Mouse (Mus musculus): ENCODE results near the gene Gm28308. TPM values are rescaled to one million over a fixed set of nuclear protein-coding genes. Genes with fewer than 3 reads are reported as not detected.

The Gm28308 gene
- polyA plus RNA-seq, 1 experiment from 2014 or later: not detected

- 30% methylated on average over 9 of the region's 9 CpGs for WGBS
- H3K4me1 ChIP-seq (ENCODE audit: control insufficient read depth, insufficient read depth, low read depth, low read length): peaks cover 2% of the 10 kb centered on the region; the same call in 1 of the 2 replicates
- H3K4me2 ChIP-seq (ENCODE audit: low read length): no peak overlapping the region
- no peak overlapping the region for H3K9ac ChIP-seq (ENCODE audit: low read depth, low read length)
- peaks cover 79% of the 10 kb centered on the region for H3K27me3 ChIP-seq (replicated peaks; ENCODE audit: control insufficient read depth, insufficient read depth, low read length)
- no peak for ATAC-seq
- no peaks in the 10 kb centered on the region for H3K9me3 ChIP-seq (ENCODE audit: control insufficient read depth, low read length)
- H3K27ac ChIP-seq (ENCODE audit: low read depth, low read length): no peak overlapping the region
- no peak overlapping the region for H3K4me3 ChIP-seq (ENCODE audit: low read length)
- H3K36me3 ChIP-seq (ENCODE audit: control insufficient read depth, insufficient read depth, low read length): no peaks in the 10 kb centered on the region
These were observed 22.1 kb upstream of the Gm28308 start for GRCm38 (mm10) chr6:52235267-52235666.

- no peak overlapping the region for H3K27ac ChIP-seq (ENCODE audit: low read depth, low read length)
- H3K9me3 ChIP-seq (ENCODE audit: control insufficient read depth, low read length): no peaks in the 10 kb centered on the region
- no peak for ATAC-seq
- H3K4me3 ChIP-seq (ENCODE audit: low read length): no peak overlapping the region
- H3K4me1 ChIP-seq (ENCODE audit: control insufficient read depth, insufficient read depth, low read depth, low read length): no peaks in the 10 kb centered on the region
- under 1% methylated on average over 52 of the region's 68 CpGs for WGBS
- no peak overlapping the region for H3K9ac ChIP-seq (ENCODE audit: low read depth, low read length)
- no peak overlapping the region for H3K4me2 ChIP-seq (ENCODE audit: low read length)
- H3K27me3 ChIP-seq (replicated peaks; ENCODE audit: control insufficient read depth, insufficient read depth, low read length): peaks cover 78% of the 10 kb centered on the region
- H3K36me3 ChIP-seq (ENCODE audit: control insufficient read depth, insufficient read depth, low read length): no peaks in the 10 kb centered on the region
These were observed 21.4 kb upstream of the Gm28308 start for GRCm38 (mm10) chr6:52234428-52235140.

GRCm38 (mm10) chr6:52233546-52234427 is 20.6 kb upstream of the Gm28308 start:
- Histone ChIP-seq H3K36me3 (ENCODE audit: control insufficient read depth, insufficient read depth, low read length) (no peaks in the 10 kb centered on the region), H3K4me3 (ENCODE audit: low read length) (no peak overlapping the region), H3K4me2 (ENCODE audit: low read length) (no peak overlapping the region), H3K27me3 (replicated peaks; ENCODE audit: control insufficient read depth, insufficient read depth, low read length) (peaks cover 80% of the 10 kb centered on the region), H3K9me3 (ENCODE audit: control insufficient read depth, low read length) (no peaks in the 10 kb centered on the region), H3K9ac (ENCODE audit: low read depth, low read length) (no peak overlapping the region), H3K4me1 (ENCODE audit: control insufficient read depth, insufficient read depth, low read depth, low read length) (no peaks in the 10 kb centered on the region), H3K27ac (ENCODE audit: low read depth, low read length) (no peak overlapping the region)
- no peak for ATAC-seq
- 1% methylated on average over 65 of the region's 70 CpGs for WGBS

GRCm38 (mm10) chr6:52232984-52233545 is 19.9 kb upstream of the Gm28308 start:
- Histone ChIP-seq H3K27me3 (replicated peaks; ENCODE audit: control insufficient read depth, insufficient read depth, low read length) (peaks cover 82% of the 10 kb centered on the region), H3K36me3 (ENCODE audit: control insufficient read depth, insufficient read depth, low read length) (no peaks in the 10 kb centered on the region), H3K27ac (ENCODE audit: low read depth, low read length) (no peak overlapping the region), H3K4me3 (ENCODE audit: low read length) (no peak overlapping the region), H3K9me3 (ENCODE audit: control insufficient read depth, low read length) (no peaks in the 10 kb centered on the region), H3K4me1 (ENCODE audit: control insufficient read depth, insufficient read depth, low read depth, low read length) (no peaks in the 10 kb centered on the region), H3K9ac (ENCODE audit: low read depth, low read length) (no peak overlapping the region), H3K4me2 (ENCODE audit: low read length) (no peak overlapping the region)
- ATAC-seq: no peak
- WGBS: 3% methylated on average over 23 of the region's 23 CpGs

GRCm38 (mm10) chr6:52232568-52232965 is 19.4 kb upstream of the Gm28308 start:
- Histone ChIP-seq H3K4me1 (ENCODE audit: control insufficient read depth, insufficient read depth, low read depth, low read length) (no peaks in the 10 kb centered on the region), H3K36me3 (ENCODE audit: control insufficient read depth, insufficient read depth, low read length) (no peaks in the 10 kb centered on the region), H3K9me3 (ENCODE audit: control insufficient read depth, low read length) (no peaks in the 10 kb centered on the region), H3K9ac (ENCODE audit: low read depth, low read length) (no peak overlapping the region), H3K4me2 (ENCODE audit: low read length) (no peak overlapping the region), H3K4me3 (ENCODE audit: low read length) (no peak overlapping the region), H3K27ac (ENCODE audit: low read depth, low read length) (no peak overlapping the region), H3K27me3 (replicated peaks; ENCODE audit: control insufficient read depth, insufficient read depth, low read length) (peaks cover 81% of the 10 kb centered on the region)
- WGBS: 0% methylated on average over 18 of the region's 18 CpGs
- ATAC-seq: no peak

GRCm38 (mm10) chr6:52231885-52232567 is 18.9 kb upstream of the Gm28308 start:
- H3K4me3 ChIP-seq (ENCODE audit: low read length): no peak overlapping the region

GRCm38 (mm10) chr6:52230516-52231165 is 17.5 kb upstream of the Gm28308 start, which contains the start of gene Hoxa9:
Hoxa9 (minus strand) TSS chr6:52231089.
- no peak for ATAC-seq
- H3K27me3 ChIP-seq (replicated peaks; ENCODE audit: control insufficient read depth, insufficient read depth, low read length): peaks cover 78% of the 10 kb centered on the region
- H3K9ac ChIP-seq (ENCODE audit: low read depth, low read length): no peak within 1 kb of the TSS
- H3K9me3 ChIP-seq (ENCODE audit: control insufficient read depth, low read length): no peaks in the 10 kb centered on the region
- H3K4me2 ChIP-seq (ENCODE audit: low read length): no peak within 1 kb of the TSS
- H3K4me3 ChIP-seq (ENCODE audit: low read length): no peak within 1 kb of the TSS
- 2% methylated on average over 22 of the region's 36 CpGs for WGBS
- H3K4me1 ChIP-seq (ENCODE audit: control insufficient read depth, insufficient read depth, low read depth, low read length): no peaks in the 10 kb centered on the region
- H3K27ac ChIP-seq (ENCODE audit: low read depth, low read length): no peak within 1 kb of the TSS
- no peaks in the 10 kb centered on the region for H3K36me3 ChIP-seq (ENCODE audit: control insufficient read depth, insufficient read depth, low read length)

More at GRCm38 (mm10) chr6:52231885-52232567, 18.9 kb upstream of the Gm28308 start:
- 1% methylated on average over 18 of the region's 18 CpGs for WGBS
- Histone ChIP-seq H3K9me3 (ENCODE audit: control insufficient read depth, low read length) (no peaks in the 10 kb centered on the region), H3K4me2 (ENCODE audit: low read length) (no peak overlapping the region), H3K4me1 (ENCODE audit: control insufficient read depth, insufficient read depth, low read depth, low read length) (no peaks in the 10 kb centered on the region), H3K27me3 (replicated peaks; ENCODE audit: control insufficient read depth, insufficient read depth, low read length) (peaks cover 81% of the 10 kb centered on the region), H3K36me3 (ENCODE audit: control insufficient read depth, insufficient read depth, low read length) (no peaks in the 10 kb centered on the region), H3K27ac (ENCODE audit: low read depth, low read length) (no peak overlapping the region), H3K9ac (ENCODE audit: low read depth, low read length) (no peak overlapping the region)
- no peak for ATAC-seq

GRCm38 (mm10) chr6:52229558-52230416 is 16.6 kb upstream of the Gm28308 start:
- H3K27ac ChIP-seq (ENCODE audit: low read depth, low read length): no peak overlapping the region

More at GRCm38 (mm10) chr6:52229558-52230416, 16.6 kb upstream of the Gm28308 start:
- ATAC-seq: no peak
- H3K27me3 ChIP-seq (replicated peaks; ENCODE audit: control insufficient read depth, insufficient read depth, low read length): peaks cover 77% of the 10 kb centered on the region
- no peaks in the 10 kb centered on the region for H3K4me1 ChIP-seq (ENCODE audit: control insufficient read depth, insufficient read depth, low read depth, low read length)
- no peaks in the 10 kb centered on the region for H3K9me3 ChIP-seq (ENCODE audit: control insufficient read depth, low read length)
- no peak overlapping the region for H3K4me2 ChIP-seq (ENCODE audit: low read length)
- no peak overlapping the region for H3K9ac ChIP-seq (ENCODE audit: low read depth, low read length)
- 1% methylated on average over 43 of the region's 44 CpGs for WGBS
- no peak overlapping the region; the same call in 1 of the 2 replicates for H3K4me3 ChIP-seq (ENCODE audit: low read length)
- no peaks in the 10 kb centered on the region for H3K36me3 ChIP-seq (ENCODE audit: control insufficient read depth, insufficient read depth, low read length)

Data from hindbrain, embryonic 16.5 days (tissue).